In the genomic region with DNA sequence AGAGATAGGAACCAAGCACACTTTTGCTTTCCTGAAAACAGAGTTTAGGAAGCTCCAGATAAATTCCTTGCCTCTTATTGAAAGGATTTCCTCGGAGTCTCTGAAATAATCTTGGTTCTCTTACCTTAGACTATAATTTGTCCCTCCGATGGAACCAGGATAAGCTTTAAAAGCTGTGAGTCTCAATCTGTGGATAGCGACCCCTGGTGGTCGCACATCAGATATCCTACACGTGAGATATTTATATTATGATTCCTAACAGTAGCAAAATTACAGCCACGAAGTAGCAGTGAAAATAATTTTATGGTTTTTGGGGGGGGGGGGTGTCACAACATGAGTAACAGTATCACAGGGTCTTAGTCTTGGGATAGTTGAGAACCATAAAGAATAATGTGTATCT, we compare ENCODE assay signal across 8 mouse cellular contexts.
DNase-seq lines count a peak whose midpoint lies in the region; ATAC-seq and TF ChIP-seq lines count a peak whose summit lies in the region.

No protein-coding gene starts in this region.

- DNase-seq in adrenal gland, postnatal 25 days: peak; percentile 57
- no peak for DNase-seq in adrenal gland, adult 2 months
- DNase-seq in kidney, postnatal 14 days: peak; percentile 36
- peak; percentile 56 for DNase-seq in embryonic facial prominence, embryonic 14.5 days (ENCODE audit: low spot score)
- peak; percentile 75 for DNase-seq in retina, embryonic 14.5 days (ENCODE audit: low spot score)

- H3K9me3 ChIP-seq in kidney, embryonic 14.5 days (ENCODE audit: control insufficient read depth, low read length): no peaks in the 10 kb centered on the region
- no peaks in the 10 kb centered on the region for H3K9me3 ChIP-seq in E14TG2a.4 (ENCODE audit: low read length)
- no peaks in the 10 kb centered on the region for H3K9me3 ChIP-seq in embryonic facial prominence, embryonic 14.5 days (ENCODE audit: control insufficient read depth, low read length)

- H3K4me3 ChIP-seq in kidney, embryonic 14.5 days (ENCODE audit: low read length): no peak overlapping the region
- H3K4me3 ChIP-seq in E14TG2a.4 (replicated peaks; ENCODE audit: low read length): no peak overlapping the region
- no peak overlapping the region for H3K4me3 ChIP-seq in embryonic facial prominence, embryonic 14.5 days (ENCODE audit: low read depth, low read length)

- H3K4me1 ChIP-seq in kidney, embryonic 14.5 days (ENCODE audit: control insufficient read depth, insufficient read depth, low read length): no peaks in the 10 kb centered on the region
- peaks cover 21% of the 10 kb centered on the region for H3K4me1 ChIP-seq in E14TG2a.4 (replicated peaks; ENCODE audit: low read depth, low read length)
- H3K4me1 ChIP-seq in embryonic facial prominence, embryonic 14.5 days (ENCODE audit: control insufficient read depth, insufficient read depth, low read length): no peaks in the 10 kb centered on the region

- H3K36me3 ChIP-seq in kidney, embryonic 14.5 days (ENCODE audit: control insufficient read depth, insufficient read depth, low read length): peaks cover 6% of the 10 kb centered on the region; the same call in 1 of the 2 replicates
- H3K36me3 ChIP-seq in E14TG2a.4 (ENCODE audit: insufficient read depth, low read length): no peaks in the 10 kb centered on the region
- H3K36me3 ChIP-seq in embryonic facial prominence, embryonic 14.5 days (ENCODE audit: control insufficient read depth, insufficient read depth, low read length): peaks cover 17% of the 10 kb centered on the region

- WGBS in kidney, embryonic 14.5 days: 24% methylated on average over 6 of the region's 6 CpGs
- 20% methylated on average over 6 of the region's 6 CpGs for WGBS in embryonic facial prominence, embryonic 14.5 days

- no peak overlapping the region for H3K27ac ChIP-seq in kidney, embryonic 14.5 days (ENCODE audit: low read depth, low read length)
- no peak overlapping the region for H3K27ac ChIP-seq in embryonic facial prominence, embryonic 14.5 days (replicated peaks; ENCODE audit: low read depth, low read length)

- H3K27me3 ChIP-seq in kidney, embryonic 14.5 days (ENCODE audit: control insufficient read depth, insufficient read depth, low read length): no peaks in the 10 kb centered on the region
- no peaks in the 10 kb centered on the region for H3K27me3 ChIP-seq in E14TG2a.4 (ENCODE audit: insufficient read depth, low read length)
- H3K27me3 ChIP-seq in embryonic facial prominence, embryonic 14.5 days (replicated peaks; ENCODE audit: control insufficient read depth, insufficient read depth, low read length): no peaks in the 10 kb centered on the region

- no peak overlapping the region for H3K4me2 ChIP-seq in kidney, embryonic 14.5 days (replicated peaks; ENCODE audit: low read depth, low read length)
- H3K4me2 ChIP-seq in embryonic facial prominence, embryonic 14.5 days (ENCODE audit: low read depth, low read length): no peak overlapping the region

- no peak overlapping the region for H3K9ac ChIP-seq in kidney, embryonic 14.5 days (ENCODE audit: low read depth, low read length)
- no peak overlapping the region for H3K9ac ChIP-seq in embryonic facial prominence, embryonic 14.5 days (ENCODE audit: low read depth, low read length)

- peak; percentile 71 for TF ChIP-seq CTCF in E14TG2a.4 (conservative IDR thresholded peaks at IDR 0.05; ENCODE audit: low read length)

- ATAC-seq in kidney, embryonic 14.5 days (ENCODE audit: low FRiP score, low TSS enrichment): no peak
- ATAC-seq in embryonic facial prominence, embryonic 14.5 days (ENCODE audit: low read depth): no peak
- ATAC-seq in inflammation-experienced regulatory T-cells, adult 6 months: no peak
